In the genomic region with DNA sequence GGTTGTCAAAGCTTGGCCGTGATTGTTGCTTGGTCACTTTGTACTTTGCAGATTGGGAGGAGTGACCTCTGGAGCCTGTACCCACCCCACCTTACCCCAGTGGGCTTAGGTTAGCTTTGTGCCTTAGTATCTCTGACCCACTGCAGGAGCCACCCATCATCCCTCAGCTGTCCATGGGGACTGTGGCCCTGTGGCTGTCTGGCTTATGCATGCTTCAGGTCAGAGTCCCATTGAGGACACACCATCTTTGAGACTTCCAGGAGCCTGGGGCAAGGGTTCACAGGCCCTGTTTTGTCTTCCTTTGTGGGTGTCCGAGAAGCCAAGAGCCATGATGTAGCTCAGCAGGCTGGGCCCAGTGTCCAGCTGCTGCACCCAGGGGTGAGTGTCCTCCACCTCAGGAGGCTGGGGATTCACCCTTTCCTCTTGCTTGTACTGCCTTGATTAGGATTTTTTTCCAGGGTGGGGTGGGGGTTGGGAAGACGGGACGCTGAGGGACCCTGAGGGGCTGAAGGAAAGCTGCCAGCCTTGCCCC, we compare ENCODE assay signal across 10 mouse cellular contexts. TPM values are rescaled to one million over a fixed set of nuclear protein-coding genes. Genes with fewer than 3 reads are reported as not detected.
DNase-seq lines count a peak whose midpoint lies in the region; ATAC-seq and TF ChIP-seq lines count a peak whose summit lies in the region.
"Had no signal": no experiment of that assay in that cellular context is flagged by ENCODE, and none has a peak within 500 bp of the region (broad histone marks: within the 10 kb centered on the region; RNA-seq: fewer than 3 reads in every experiment).

No protein-coding gene starts in this region.

- H3K9me3 ChIP-seq in heart, embryonic 10.5 days: no peaks in the 10 kb centered on the region
- no peaks in the 10 kb centered on the region for H3K9me3 ChIP-seq in ES-Bruce4 (replicated peaks; ENCODE audit: control insufficient read depth, insufficient read depth, low read length, poor library complexity, severe bottlenecking)
- no peaks in the 10 kb centered on the region for H3K9me3 ChIP-seq in forebrain, embryonic 13.5 days (replicated peaks)
- no peaks in the 10 kb centered on the region for H3K9me3 ChIP-seq in limb, embryonic 15.5 days
- H3K9me3 ChIP-seq: liver, embryonic 13.5 days had no signal

- H3K27ac ChIP-seq in heart, embryonic 10.5 days: no peak overlapping the region
- no peak overlapping the region for H3K27ac ChIP-seq in ES-Bruce4 (ENCODE audit: insufficient read depth, low read length)
- H3K27ac ChIP-seq in forebrain, embryonic 13.5 days: no peak overlapping the region
- no peak overlapping the region for H3K27ac ChIP-seq in limb, embryonic 15.5 days
- H3K27ac ChIP-seq: liver, embryonic 13.5 days had no signal

- H3K27me3 ChIP-seq in heart, embryonic 10.5 days (ENCODE audit: insufficient read depth, poor library complexity, severe bottlenecking): peaks cover 51% of the 10 kb centered on the region
- H3K27me3 ChIP-seq in ES-Bruce4 (ENCODE audit: control insufficient read depth, insufficient read depth, low read length, poor library complexity, severe bottlenecking): no peaks in the 10 kb centered on the region
- peaks cover 22% of the 10 kb centered on the region for H3K27me3 ChIP-seq in forebrain, embryonic 13.5 days
- H3K27me3 ChIP-seq in limb, embryonic 15.5 days: no peaks in the 10 kb centered on the region

- no peak for TF ChIP-seq POLR2A in ES-Bruce4 (IDR thresholded peaks at IDR 0.05; ENCODE audit: insufficient read depth, low read length)

- H3K9ac ChIP-seq in ES-Bruce4 (ENCODE audit: low read depth, poor library complexity, severe bottlenecking): peak overlapping the region; percentile 64
- H3K9ac ChIP-seq in forebrain, embryonic 13.5 days: peak overlapping the region; percentile 77
- H3K9ac ChIP-seq in limb, embryonic 15.5 days: peak overlapping the region; percentile 66; the same call in 1 of the 2 replicates

- ATAC-seq in forebrain, embryonic 13.5 days: no peak
- ATAC-seq in limb, embryonic 15.5 days (ENCODE audit: insufficient number of reproducible peaks, low FRiP score, low TSS enrichment, low read depth): no peak
- ATAC-seq in granulocyte monocyte progenitor cell, adult 5-6 weeks (replicated peaks; ENCODE audit: poor library complexity, severe bottlenecking): no peak

- TF ChIP-seq CTCF in ES-Bruce4 (IDR thresholded peaks at IDR 0.05; ENCODE audit: low read depth, low read length): no peak

- TF ChIP-seq EP300 in ES-Bruce4 (IDR thresholded peaks at IDR 0.05; ENCODE audit: insufficient read depth, low read depth, low read length): no peak

- peaks cover 27% of the 10 kb centered on the region for H3K4me1 ChIP-seq in heart, embryonic 10.5 days
- peaks cover 2% of the 10 kb centered on the region for H3K4me1 ChIP-seq in ES-Bruce4 (ENCODE audit: control insufficient read depth, insufficient read depth, low read length)
- peaks cover 23% of the 10 kb centered on the region for H3K4me1 ChIP-seq in forebrain, embryonic 13.5 days
- H3K4me1 ChIP-seq in limb, embryonic 15.5 days: peaks cover 28% of the 10 kb centered on the region

- 71% methylated on average over 4 of the region's 4 CpGs for WGBS in heart, embryonic 10.5 days
- WGBS in forebrain, embryonic 13.5 days: 87% methylated on average over 4 of the region's 4 CpGs
- 70% methylated on average over 4 of the region's 4 CpGs for WGBS in limb, embryonic 15.5 days

- no peak for DNase-seq in heart, embryonic 10.5 days (ENCODE audit: low spot score)
- no peak for DNase-seq in heart, adult 9 months (ENCODE audit: low spot score in 2 of 2)
- DNase-seq in right cerebral cortex, postnatal 25 days: no peak
- DNase-seq in thymus, postnatal 4 days: no peak
- DNase-seq: gastrocnemius, postnatal 14 days; liver, embryonic 13.5 days had no signal

- H3K4me3 ChIP-seq in heart, embryonic 10.5 days: 0 out of 2 replicates have a peak overlapping the region, but pooled peaks have one; percentile 79
- H3K4me3 ChIP-seq in ES-Bruce4 (ENCODE audit: low read depth, low read length): peak overlapping the region; percentile 70
- peak overlapping the region; percentile 61 for H3K4me3 ChIP-seq in forebrain, embryonic 13.5 days
- H3K4me3 ChIP-seq in limb, embryonic 15.5 days: peak overlapping the region; percentile 74

- H3K36me3 ChIP-seq in heart, embryonic 10.5 days: no peaks in the 10 kb centered on the region
- H3K36me3 ChIP-seq in ES-Bruce4 (ENCODE audit: control insufficient read depth, insufficient read depth, low read length, poor library complexity, severe bottlenecking): no peaks in the 10 kb centered on the region
- H3K36me3 ChIP-seq in forebrain, embryonic 13.5 days (ENCODE audit: poor library complexity, severe bottlenecking): no peaks in the 10 kb centered on the region
- H3K36me3 ChIP-seq in limb, embryonic 15.5 days: no peaks in the 10 kb centered on the region
- H3K36me3 ChIP-seq: liver, embryonic 13.5 days had no signal

- peak overlapping the region; percentile 87 for H3K4me2 ChIP-seq in forebrain, embryonic 13.5 days
- H3K4me2 ChIP-seq in limb, embryonic 15.5 days: peak overlapping the region; percentile 95

RNA-seq across cellular contexts. Expression of a gene that starts 1.5 kb away (rescaled TPM):
- 0.78 and 1.7 TPM in 2 replicates for polyA plus RNA-seq in heart, embryonic 10.5 days (2016; fragmentation: Nextera tagmentation; extraction: Ambion mirVana)
- 11.9 and 15.0 TPM in 2 replicates for polyA plus RNA-seq in ES-Bruce4 (2011; ENCODE audit: insufficient read depth, insufficient read length, low read depth, missing spikeins)
- 1.9 and 2.3 TPM in 2 replicates for polyA plus RNA-seq in forebrain, embryonic 13.5 days (2015; fragmentation: Nextera tagmentation; extraction: Ambion mirVana)
- 11.1 and 11.5 TPM in 2 replicates for polyA plus RNA-seq in limb, embryonic 15.5 days (2015; fragmentation: Nextera tagmentation; extraction: Ambion mirVana)
- total RNA-seq in granulocyte monocyte progenitor cell, adult 5-6 weeks (2014; fragmentation: Nextera tagmentation): 2.8 and 7.6 TPM in 2 replicates
- 0.88 and 2.1 TPM in 2 replicates for total RNA-seq in granulocyte monocyte progenitor cell, adult 5-6 weeks (2017)

RNA-seq across cellular contexts. Expression of a gene that starts 9.0 kb away (rescaled TPM):
- 146 and 152 TPM in 2 replicates for polyA plus RNA-seq in heart, embryonic 10.5 days (2016; fragmentation: Nextera tagmentation; extraction: Ambion mirVana)
- polyA plus RNA-seq in ES-Bruce4 (2011; ENCODE audit: insufficient read depth, insufficient read length, low read depth, missing spikeins): 144 and 151 TPM in 2 replicates
- 160 and 162 TPM in 2 replicates for polyA plus RNA-seq in forebrain, embryonic 13.5 days (2015; fragmentation: Nextera tagmentation; extraction: Ambion mirVana)
- polyA plus RNA-seq in limb, embryonic 15.5 days (2015; fragmentation: Nextera tagmentation; extraction: Ambion mirVana): 132 and 139 TPM in 2 replicates
- total RNA-seq in granulocyte monocyte progenitor cell, adult 5-6 weeks (2014; fragmentation: Nextera tagmentation): 58.5 and 75.8 TPM in 2 replicates
- 80.5 and 99.6 TPM in 2 replicates for total RNA-seq in granulocyte monocyte progenitor cell, adult 5-6 weeks (2017)

RNA-seq across cellular contexts. Expression of a gene that starts 26.6 kb away (rescaled TPM):
- polyA plus RNA-seq in heart, embryonic 10.5 days (2016; fragmentation: Nextera tagmentation; extraction: Ambion mirVana): 15.4 and 16.8 TPM in 2 replicates
- 13.4 and 18.4 TPM in 2 replicates for polyA plus RNA-seq in ES-Bruce4 (2011; ENCODE audit: insufficient read depth, insufficient read length, low read depth, missing spikeins)
- 29.8 and 35.2 TPM in 2 replicates for polyA plus RNA-seq in forebrain, embryonic 13.5 days (2015; fragmentation: Nextera tagmentation; extraction: Ambion mirVana)
- polyA plus RNA-seq in limb, embryonic 15.5 days (2015; fragmentation: Nextera tagmentation; extraction: Ambion mirVana): 30.1 and 34.3 TPM in 2 replicates
- total RNA-seq in granulocyte monocyte progenitor cell, adult 5-6 weeks (2014; fragmentation: Nextera tagmentation): 2.9 and 18.0 TPM in 2 replicates
- 15.6 and 17.7 TPM in 2 replicates for total RNA-seq in granulocyte monocyte progenitor cell, adult 5-6 weeks (2017)

RNA-seq across cellular contexts. Expression of a gene that starts 39.0 kb away (rescaled TPM):
- polyA plus RNA-seq in heart, embryonic 10.5 days (2016; fragmentation: Nextera tagmentation; extraction: Ambion mirVana): 0.38 and 0.54 TPM in 2 replicates
- 0.21 and 0.54 TPM in 2 replicates for polyA plus RNA-seq in ES-Bruce4 (2011; ENCODE audit: insufficient read depth, insufficient read length, low read depth, missing spikeins)
- polyA plus RNA-seq in forebrain, embryonic 13.5 days (2015; fragmentation: Nextera tagmentation; extraction: Ambion mirVana): 1.9 and 2.4 TPM in 2 replicates
- 0.94 and 1.3 TPM in 2 replicates for polyA plus RNA-seq in limb, embryonic 15.5 days (2015; fragmentation: Nextera tagmentation; extraction: Ambion mirVana)
- 0.32 and 0.95 TPM in 2 replicates for total RNA-seq in granulocyte monocyte progenitor cell, adult 5-6 weeks (2014; fragmentation: Nextera tagmentation)
- total RNA-seq in granulocyte monocyte progenitor cell, adult 5-6 weeks (2017): 0.31 TPM in 1 of 2 replicates, not detected in the other

RNA-seq across cellular contexts. Expression of a gene that starts 42.4 kb away (rescaled TPM):
- 34.6 and 39.8 TPM in 2 replicates for polyA plus RNA-seq in heart, embryonic 10.5 days (2016; fragmentation: Nextera tagmentation; extraction: Ambion mirVana)
- polyA plus RNA-seq in ES-Bruce4 (2011; ENCODE audit: insufficient read depth, insufficient read length, low read depth, missing spikeins): 11.7 and 13.6 TPM in 2 replicates
- 1.6 and 2.1 TPM in 2 replicates for polyA plus RNA-seq in forebrain, embryonic 13.5 days (2015; fragmentation: Nextera tagmentation; extraction: Ambion mirVana)
- 23.7 and 36.9 TPM in 2 replicates for polyA plus RNA-seq in limb, embryonic 15.5 days (2015; fragmentation: Nextera tagmentation; extraction: Ambion mirVana)
- total RNA-seq in granulocyte monocyte progenitor cell, adult 5-6 weeks (2014; fragmentation: Nextera tagmentation): not detected in 2 replicates
- total RNA-seq in granulocyte monocyte progenitor cell, adult 5-6 weeks (2017): not detected in 2 replicates
